Mouse (Mus musculus): ENCODE results near the gene Zfand3. TPM values are rescaled to one million over a fixed set of nuclear protein-coding genes. Genes with fewer than 3 reads are reported as not detected.

Gene Zfand3
- polyA plus RNA-seq, 1 experiment, result 146 TPM

GRCm38 (mm10) chr17:30084007-30084406 is 79.5 kb downstream of the Zfand3 start:
- DNase-seq (ENCODE audit: low read depth), result no peak
- TF ChIP-seq POLR2A (IDR thresholded peaks at IDR 0.05; ENCODE audit: borderline replicate concordance, extremely low read depth, insufficient read depth, insufficient read length, poor library complexity, severe bottlenecking) (no peak), CTCF (IDR thresholded peaks at IDR 0.05; ENCODE audit: borderline replicate concordance, extremely low read depth, insufficient read depth, insufficient read length) (no peak)

GRCm38 (mm10) chr17:30086695-30087094 is 82.2 kb downstream of the Zfand3 start:
- DNase-seq (ENCODE audit: low read depth), result no peak
- no peak for TF ChIP-seq POLR2A (IDR thresholded peaks at IDR 0.05; ENCODE audit: borderline replicate concordance, extremely low read depth, insufficient read depth, insufficient read length, poor library complexity, severe bottlenecking)
- no peak for TF ChIP-seq CTCF (IDR thresholded peaks at IDR 0.05; ENCODE audit: borderline replicate concordance, extremely low read depth, insufficient read depth, insufficient read length)

DNA sequence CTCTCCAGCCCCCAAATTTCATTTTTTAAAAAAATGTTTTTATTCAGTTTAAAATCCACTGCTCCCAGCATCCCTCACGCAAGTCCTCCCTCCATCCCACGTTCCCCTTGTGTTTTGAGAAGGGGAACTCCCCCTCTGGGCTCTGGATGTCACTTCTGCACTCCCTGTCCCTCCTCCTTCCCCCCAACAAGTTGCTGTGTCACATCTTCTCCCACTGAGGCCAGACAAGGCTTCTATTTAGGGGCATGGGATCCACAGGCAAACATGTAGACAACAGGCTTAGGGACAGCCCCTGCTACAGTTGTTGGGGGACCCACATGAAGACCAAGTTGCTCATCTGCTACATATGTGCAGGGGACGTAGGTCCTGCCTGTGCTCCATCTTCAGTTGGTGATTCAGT is 83.9 kb downstream of the Zfand3 start:
- no peak for DNase-seq (ENCODE audit: low read depth)
- TF ChIP-seq POLR2A (IDR thresholded peaks at IDR 0.05; ENCODE audit: borderline replicate concordance, extremely low read depth, insufficient read depth, insufficient read length, poor library complexity, severe bottlenecking), result no peak

- TF ChIP-seq CTCF (IDR thresholded peaks at IDR 0.05; ENCODE audit: borderline replicate concordance, extremely low read depth, insufficient read depth, insufficient read length) (no peak), POLR2A (IDR thresholded peaks at IDR 0.05; ENCODE audit: borderline replicate concordance, extremely low read depth, insufficient read depth, insufficient read length, poor library complexity, severe bottlenecking) (no peak)
These were observed 85.9 kb downstream of the Zfand3 start for GRCm38 (mm10) chr17:30090416-30090815.

DNA sequence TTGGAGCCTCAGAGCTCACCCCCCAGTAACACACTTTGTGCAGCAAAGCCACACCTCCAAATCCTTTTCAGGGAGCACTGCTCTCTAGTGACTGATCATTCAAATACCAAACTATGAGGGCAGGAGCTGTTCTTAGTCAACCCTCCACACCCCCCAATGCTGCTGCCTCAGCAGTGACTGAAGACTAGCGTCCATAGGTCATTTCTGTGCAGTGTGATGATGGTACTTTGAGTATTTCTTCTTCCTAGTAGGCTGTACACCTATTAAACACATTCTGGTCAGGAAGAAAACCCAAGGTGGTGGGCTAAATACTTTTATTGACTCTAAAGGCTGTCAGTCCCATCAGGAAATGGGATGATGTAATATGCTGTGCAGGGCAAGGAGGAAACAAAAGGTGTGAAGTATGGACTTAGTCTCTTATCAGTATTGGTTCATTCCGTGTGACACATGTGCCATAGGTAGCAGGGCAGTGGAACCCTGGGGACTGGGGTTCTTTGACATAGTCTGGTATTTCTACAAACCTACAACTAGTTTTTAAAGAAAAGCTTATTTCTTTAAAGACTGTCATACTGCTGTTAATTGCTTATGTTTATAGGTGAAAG is 88.7 kb downstream of the Zfand3 start:
- DNase-seq (ENCODE audit: low read depth), result no peak
- TF ChIP-seq POLR2A (IDR thresholded peaks at IDR 0.05; ENCODE audit: borderline replicate concordance, extremely low read depth, insufficient read depth, insufficient read length, poor library complexity, severe bottlenecking) (no peak), CTCF (IDR thresholded peaks at IDR 0.05; ENCODE audit: borderline replicate concordance, extremely low read depth, insufficient read depth, insufficient read length) (no peak)

More at GRCm38 (mm10) chr17:30090416-30090815, 85.9 kb downstream of the Zfand3 start:
- DNase-seq (ENCODE audit: low read depth), result no peak

- no peak for DNase-seq (ENCODE audit: low read depth)
- no peak for TF ChIP-seq POLR2A (IDR thresholded peaks at IDR 0.05; ENCODE audit: borderline replicate concordance, extremely low read depth, insufficient read depth, insufficient read length, poor library complexity, severe bottlenecking)
- no peak for TF ChIP-seq CTCF (IDR thresholded peaks at IDR 0.05; ENCODE audit: borderline replicate concordance, extremely low read depth, insufficient read depth, insufficient read length)
These were observed 92.6 kb downstream of the Zfand3 start for GRCm38 (mm10) chr17:30097156-30097555.

DNA sequence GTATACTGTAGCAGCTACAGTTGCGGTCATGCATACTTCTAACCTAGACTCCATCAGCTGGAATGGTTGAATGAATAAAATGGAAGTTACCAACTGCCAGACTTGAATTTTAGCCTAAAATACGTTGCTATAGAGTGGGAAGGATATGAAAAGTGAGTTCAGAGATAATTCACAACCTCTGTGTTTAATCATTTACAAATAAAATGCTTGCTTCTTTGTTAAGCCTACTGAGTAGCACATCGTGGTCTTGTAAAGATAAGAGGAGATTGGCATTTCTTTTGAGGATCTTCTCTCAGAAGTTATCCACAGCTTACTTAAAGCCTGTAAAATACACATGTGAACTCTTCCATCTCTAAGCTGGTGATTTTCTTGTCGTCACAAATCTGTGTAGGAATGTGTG is 93.1 kb downstream of the Zfand3 start:
- TF ChIP-seq POLR2A (IDR thresholded peaks at IDR 0.05; ENCODE audit: borderline replicate concordance, extremely low read depth, insufficient read depth, insufficient read length, poor library complexity, severe bottlenecking) (no peak), CTCF (IDR thresholded peaks at IDR 0.05; ENCODE audit: borderline replicate concordance, extremely low read depth, insufficient read depth, insufficient read length) (no peak)
- DNase-seq (ENCODE audit: low read depth), result no peak

DNA sequence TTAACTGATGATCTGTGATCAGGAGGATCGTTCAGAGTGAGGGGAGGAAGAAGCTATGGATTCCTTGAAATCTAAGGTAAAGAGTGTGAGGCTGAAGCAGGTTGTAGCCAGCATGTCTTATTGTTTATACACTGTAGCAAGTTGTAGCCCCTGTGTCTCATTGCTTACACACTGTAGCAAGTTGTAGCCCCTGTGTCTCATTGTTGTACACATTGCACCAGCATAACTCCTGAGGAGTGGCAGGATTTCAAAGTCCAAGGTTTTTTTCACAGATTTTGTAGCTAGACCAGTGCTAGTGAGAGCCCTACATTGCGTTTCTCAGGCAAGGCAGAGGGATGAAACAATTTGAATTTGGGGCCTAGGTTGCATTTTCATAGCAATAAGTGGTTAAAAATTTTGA is 95.1 kb downstream of the Zfand3 start:
- no peak for TF ChIP-seq CTCF (IDR thresholded peaks at IDR 0.05; ENCODE audit: borderline replicate concordance, extremely low read depth, insufficient read depth, insufficient read length)
- TF ChIP-seq POLR2A (IDR thresholded peaks at IDR 0.05; ENCODE audit: borderline replicate concordance, extremely low read depth, insufficient read depth, insufficient read length, poor library complexity, severe bottlenecking), result no peak
- no peak for DNase-seq (ENCODE audit: low read depth)

GRCm38 (mm10) chr17:30101801-30102200 is 97.3 kb downstream of the Zfand3 start:
- DNase-seq (ENCODE audit: low read depth), result no peak
- TF ChIP-seq POLR2A (IDR thresholded peaks at IDR 0.05; ENCODE audit: borderline replicate concordance, extremely low read depth, insufficient read depth, insufficient read length, poor library complexity, severe bottlenecking) (no peak), CTCF (IDR thresholded peaks at IDR 0.05; ENCODE audit: borderline replicate concordance, extremely low read depth, insufficient read depth, insufficient read length) (no peak)

DNA sequence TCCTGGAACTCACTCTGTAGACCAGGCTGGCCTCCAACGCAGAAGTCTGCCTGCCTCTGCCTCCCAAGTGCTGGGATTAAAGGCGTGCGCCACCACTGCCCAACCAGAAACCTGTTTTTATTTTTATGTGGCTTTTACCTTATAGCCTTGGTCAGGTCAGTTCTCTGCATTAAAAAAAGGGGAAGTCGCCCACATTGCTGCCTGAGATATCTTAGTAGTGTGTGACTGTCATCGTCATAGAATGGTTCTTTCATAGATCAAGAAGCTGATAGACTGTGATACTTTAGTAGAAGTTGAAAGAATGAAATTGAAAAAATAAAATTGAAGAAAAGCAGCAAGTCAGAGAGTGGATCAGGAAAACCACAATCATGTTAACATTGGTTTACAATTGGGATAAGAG is 98.5 kb downstream of the Zfand3 start:
- no peak for DNase-seq (ENCODE audit: low read depth)
- no peak for TF ChIP-seq CTCF (IDR thresholded peaks at IDR 0.05; ENCODE audit: borderline replicate concordance, extremely low read depth, insufficient read depth, insufficient read length)
- no peak for TF ChIP-seq POLR2A (IDR thresholded peaks at IDR 0.05; ENCODE audit: borderline replicate concordance, extremely low read depth, insufficient read depth, insufficient read length, poor library complexity, severe bottlenecking)

- TF ChIP-seq POLR2A (IDR thresholded peaks at IDR 0.05; ENCODE audit: borderline replicate concordance, extremely low read depth, insufficient read depth, insufficient read length, poor library complexity, severe bottlenecking), result no peak
- no peak for TF ChIP-seq CTCF (IDR thresholded peaks at IDR 0.05; ENCODE audit: borderline replicate concordance, extremely low read depth, insufficient read depth, insufficient read length)
- DNase-seq (ENCODE audit: low read depth), result no peak
These were observed 99.2 kb downstream of the Zfand3 start for GRCm38 (mm10) chr17:30103641-30104165.

DNA sequence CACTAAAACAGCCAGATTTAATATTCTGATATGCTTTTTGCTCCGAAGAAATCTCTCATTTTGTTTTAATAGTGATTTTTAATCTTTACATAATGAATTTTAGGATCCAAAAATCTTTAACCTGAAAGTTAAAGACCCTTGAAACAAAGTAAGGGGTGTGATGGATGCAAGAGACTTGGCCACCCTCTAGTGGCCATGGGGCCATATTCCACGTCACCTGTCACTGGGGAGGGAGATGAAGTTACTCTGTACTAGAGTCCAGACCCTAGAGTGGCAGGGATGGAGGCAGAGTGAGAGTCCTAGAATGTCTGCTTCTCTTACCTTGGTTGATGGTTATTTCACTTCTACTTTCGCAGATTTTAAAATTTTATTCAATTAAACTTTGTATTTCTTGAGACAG is 100.8 kb downstream of the Zfand3 start:
- no peak for DNase-seq (ENCODE audit: low read depth)

More for the DNA sequence above, 100.8 kb downstream of the Zfand3 start:
- TF ChIP-seq CTCF (IDR thresholded peaks at IDR 0.05; ENCODE audit: borderline replicate concordance, extremely low read depth, insufficient read depth, insufficient read length) (peak; percentile 57; the same call in 1 of the 2 replicates), POLR2A (IDR thresholded peaks at IDR 0.05; ENCODE audit: borderline replicate concordance, extremely low read depth, insufficient read depth, insufficient read length, poor library complexity, severe bottlenecking) (no peak)
